Mouse (Mus musculus) adrenal gland, postnatal 14 days (tissue): ENCODE data around the gene Mrps11. TPM values are rescaled to one million over a fixed set of nuclear protein-coding genes. Genes with fewer than 3 reads are reported as not detected.

Source experiments
- DNase-seq: peaks from one replicate; pipeline ENCODE4 v3.0.0; 2021; ENCODE audit warnings: mixed read lengths
- total RNA-seq: library from RNA; stranded (reverse); gene quantifications from 2 replicates; pipeline ENCODE4 v1.2.3, GENCODE M21; 2021

Mrps11 gene
- total RNA-seq, 1 experiment from 2014 or later, result 85.6 TPM

- DNase-seq, result no peak
Observed at GRCm38 (mm10) chr7:78793895-78794570, 11.1 kb downstream of the Mrps11 start.

GRCm38 (mm10) chr7:78794571-78795092 lies 11.7 kb downstream of the Mrps11 start:
- peak; percentile 22 for DNase-seq

DNA sequence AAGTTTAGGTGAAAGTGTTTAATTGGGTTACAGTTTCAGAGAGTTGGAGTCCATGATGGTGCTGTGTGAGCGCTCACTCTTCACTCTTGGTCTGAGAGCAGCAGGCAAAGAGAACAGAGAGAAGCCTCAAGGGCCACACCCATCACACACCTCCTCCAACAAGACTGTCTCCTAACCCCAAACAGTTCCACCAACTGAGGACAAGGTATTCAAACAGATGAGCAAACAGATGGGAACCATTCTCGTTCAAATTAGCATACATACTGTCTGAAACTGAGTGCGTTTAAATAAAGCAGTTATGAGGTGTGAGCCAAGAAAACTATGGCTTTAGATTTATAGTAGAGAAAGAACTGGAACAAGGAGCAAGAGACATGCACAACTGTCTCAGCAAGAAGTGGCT lies 13.7 kb downstream of the Mrps11 start:
- DNase-seq, result no peak

DNA sequence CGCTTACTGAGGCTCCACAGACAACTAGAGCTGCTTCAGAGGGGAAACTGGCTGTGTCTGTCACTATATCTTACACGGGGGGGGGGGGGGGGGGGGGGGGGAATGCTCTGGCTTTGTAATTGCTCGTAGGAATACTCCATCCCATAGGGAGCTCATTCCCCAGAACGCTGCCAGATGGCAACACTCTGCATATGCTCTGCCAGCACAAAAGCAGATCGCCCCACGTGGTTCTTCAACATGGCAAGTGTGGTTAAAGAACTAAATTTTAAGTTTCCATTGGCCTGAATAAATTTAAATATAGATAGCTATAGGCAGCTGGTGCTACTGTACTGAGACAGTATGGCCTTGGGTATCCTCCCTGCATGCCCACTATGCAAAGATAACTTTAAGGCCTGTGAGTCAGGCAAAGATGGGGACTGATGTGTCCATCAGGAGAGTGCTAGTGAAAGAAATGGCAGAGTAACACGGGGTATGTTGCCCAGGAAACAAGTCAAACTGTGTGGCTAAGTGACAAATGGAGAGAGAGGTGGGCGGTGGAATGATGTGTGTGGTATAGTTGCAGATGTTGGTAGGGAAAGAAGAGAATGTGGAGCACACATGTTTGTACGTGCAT lies 15.0 kb downstream of the Mrps11 start:
- peak; percentile 40 for DNase-seq

- no peak for DNase-seq
Observed at GRCm38 (mm10) chr7:78799730-78800496, 17.0 kb downstream of the Mrps11 start.

- peak; percentile 64 for DNase-seq
Observed at GRCm38 (mm10) chr7:78803841-78804240, 20.9 kb downstream of the Mrps11 start.

- DNase-seq, result peak; percentile 29
Observed at GRCm38 (mm10) chr7:78807192-78807591, 24.3 kb downstream of the Mrps11 start.

GRCm38 (mm10) chr7:78813791-78814190 lies 30.9 kb downstream of the Mrps11 start:
- peak; percentile 46 for DNase-seq

DNA sequence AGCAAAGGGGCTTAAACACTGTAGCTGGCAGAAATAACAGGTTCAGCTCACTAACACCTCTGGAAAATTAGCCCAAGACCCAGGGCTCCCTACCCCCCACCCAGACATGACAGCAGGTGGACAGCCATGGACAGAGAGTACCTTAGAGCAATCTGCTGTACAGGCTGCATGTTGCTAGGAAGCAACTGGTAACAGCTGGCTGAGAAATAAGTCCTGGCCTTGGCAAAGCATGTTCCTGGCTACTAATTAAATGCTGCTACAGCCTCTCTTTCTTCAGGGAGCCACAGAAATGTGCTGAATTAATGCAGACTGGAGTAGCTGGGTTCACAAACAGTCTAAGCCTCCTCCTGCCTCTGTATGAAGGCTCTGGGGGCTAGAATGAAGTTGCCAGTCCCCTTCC lies 31.8 kb downstream of the Mrps11 start:
- DNase-seq, result no peak

- no peak for DNase-seq
Observed at GRCm38 (mm10) chr7:78818336-78818735, 35.4 kb downstream of the Mrps11 start.

DNA sequence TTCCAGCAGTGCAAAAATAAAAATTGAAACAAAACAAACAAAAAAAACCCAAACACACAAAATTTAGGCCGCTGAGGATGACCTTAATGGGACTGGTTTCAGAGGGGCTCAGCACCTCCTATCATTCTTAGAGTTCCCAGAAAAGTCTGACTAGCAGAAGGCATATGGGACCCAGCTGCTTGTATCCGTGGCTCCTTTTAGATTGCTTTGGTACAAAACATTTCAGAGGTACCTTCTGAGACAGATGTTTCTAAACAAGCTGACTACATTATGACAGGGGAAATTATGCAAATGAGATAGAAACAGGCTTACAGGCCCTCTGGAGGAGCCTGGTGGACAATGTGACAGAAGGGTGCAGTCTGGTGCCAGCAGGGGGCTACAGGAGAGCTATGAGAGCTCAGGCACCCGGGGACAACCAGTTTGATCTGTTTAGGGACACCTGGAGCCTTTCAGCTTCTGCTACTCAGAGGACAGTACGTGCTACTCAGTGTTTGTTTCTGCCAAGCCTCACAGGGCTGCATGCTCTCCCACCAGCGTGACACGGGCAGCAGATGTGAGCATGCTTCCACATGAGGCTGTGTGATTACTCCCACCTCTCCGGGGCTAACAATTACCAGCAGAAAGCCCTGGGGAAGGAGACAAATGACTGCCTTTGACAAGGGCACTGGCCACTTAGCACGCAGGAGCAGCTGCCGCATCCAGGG lies 43.9 kb downstream of the Mrps11 start:
- DNase-seq, result peak; percentile 49

DNA sequence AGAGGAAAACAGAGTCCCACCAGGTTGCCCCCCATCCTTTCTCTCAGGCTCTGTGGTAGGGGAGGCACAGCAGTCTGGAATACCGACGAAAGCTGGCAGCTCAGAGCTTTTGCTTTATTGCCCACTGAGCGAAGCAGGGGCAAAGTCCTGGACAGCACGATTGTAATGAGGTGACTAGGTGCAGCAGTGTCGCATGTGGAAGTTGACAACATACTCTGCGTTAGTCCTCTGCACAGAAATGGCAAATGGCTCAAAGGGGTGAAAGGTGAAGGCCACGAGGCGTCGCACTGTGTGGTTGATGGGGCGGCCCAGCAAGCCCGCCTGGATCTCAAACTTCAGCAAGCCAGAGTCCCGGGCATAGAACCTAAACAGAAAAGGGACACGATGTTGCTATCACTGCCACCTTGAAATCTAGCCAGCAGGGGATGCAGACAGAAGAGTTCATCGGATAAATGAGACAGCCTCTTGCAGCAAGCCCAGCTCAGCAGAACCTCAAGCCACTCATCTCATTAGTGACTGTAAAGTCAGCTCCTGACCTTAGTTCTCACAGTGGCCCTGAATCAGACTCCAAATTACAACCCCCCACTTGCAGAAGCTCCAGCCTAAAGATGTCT lies 44.9 kb downstream of the Mrps11 start:
- peak; percentile 34 for DNase-seq

DNA sequence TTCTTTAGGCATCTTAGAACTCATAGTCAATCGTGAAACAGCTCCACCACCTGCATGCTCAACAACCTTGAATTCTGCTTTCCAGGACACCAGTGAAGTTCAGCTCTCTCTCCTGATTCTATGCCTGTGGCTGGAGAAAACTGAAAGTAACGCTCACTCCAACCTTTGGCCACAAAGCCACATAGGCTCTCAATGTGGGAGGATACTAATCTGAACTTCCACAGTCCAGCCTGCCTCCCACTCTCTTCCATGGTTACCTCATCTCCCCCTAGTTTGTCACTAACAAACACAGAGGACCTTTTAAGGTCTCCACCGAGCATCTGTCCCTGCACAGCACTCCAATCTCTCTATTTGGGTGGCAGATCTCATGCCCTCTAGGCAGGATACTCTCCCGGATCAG lies 52.7 kb downstream of the Mrps11 start:
- no peak for DNase-seq

- DNase-seq, result no peak
Observed at GRCm38 (mm10) chr7:78837250-78837649, 54.3 kb downstream of the Mrps11 start.

GRCm38 (mm10) chr7:78841601-78842000 lies 58.7 kb downstream of the Mrps11 start:
- no peak for DNase-seq

Other genes starting within 250 kb of the Mrps11 start
- 33.0 and 38.2 TPM in 2 replicates for gene Ntrk3, start 45.1 kb upstream of the Mrps11 start, total RNA-seq
- 40.3 and 47.7 TPM in 2 replicates for gene Mrpl46, start 412 bp downstream of the Mrps11 start, total RNA-seq
- gene Det1, start 64.1 kb downstream of the Mrps11 start, total RNA-seq, result 11.4 and 14.5 TPM in 2 replicates
- gene Aen, start 112.7 kb downstream of the Mrps11 start, total RNA-seq, result 31.8 and 35.3 TPM in 2 replicates
- gene Isg20, start 130.3 kb downstream of the Mrps11 start, total RNA-seq, result 16.9 and 19.6 TPM in 2 replicates